Mouse (Mus musculus): Measurements from ENCODE around the gene Tmtc4. TPM values are rescaled to one million over a fixed set of nuclear protein-coding genes. Genes with fewer than 3 reads are reported as not detected.

Tmtc4 gene
- polyA plus RNA-seq, 1 experiment from 2014 or later: 50.6 TPM

GRCm38 (mm10) chr14:122992937-122993336 is 9.1 kb upstream of the Tmtc4 start:
- ATAC-seq (ENCODE audit: low FRiP score, low read depth): no peak
- no peak overlapping the region for H3K9ac ChIP-seq
- no peak overlapping the region for H3K27ac ChIP-seq (replicated peaks)
- no peaks in the 10 kb centered on the region for H3K4me1 ChIP-seq (replicated peaks)
- WGBS: 70% methylated on average over 6 of the region's 6 CpGs
- H3K4me2 ChIP-seq: no peak overlapping the region
- H3K4me3 ChIP-seq: no peak overlapping the region
- H3K27me3 ChIP-seq: no peaks in the 10 kb centered on the region
- H3K36me3 ChIP-seq: no peaks in the 10 kb centered on the region
- H3K9me3 ChIP-seq: no peaks in the 10 kb centered on the region

GRCm38 (mm10) chr14:122990521-122991052 is 6.8 kb upstream of the Tmtc4 start:
- no peak overlapping the region for H3K4me3 ChIP-seq
- WGBS: 78% methylated on average over 4 of the region's 4 CpGs
- H3K9ac ChIP-seq: no peak overlapping the region
- no peak overlapping the region for H3K27ac ChIP-seq (replicated peaks)
- no peaks in the 10 kb centered on the region for H3K4me1 ChIP-seq (replicated peaks)
- no peak for ATAC-seq (ENCODE audit: low FRiP score, low read depth)
- H3K9me3 ChIP-seq: no peaks in the 10 kb centered on the region
- H3K27me3 ChIP-seq: no peaks in the 10 kb centered on the region
- no peaks in the 10 kb centered on the region for H3K36me3 ChIP-seq
- no peak overlapping the region for H3K4me2 ChIP-seq

- Histone ChIP-seq H3K4me2 (no peak overlapping the region), H3K27ac (replicated peaks) (no peak overlapping the region), H3K4me3 (no peak overlapping the region), H3K4me1 (replicated peaks) (peaks cover 19% of the 10 kb centered on the region), H3K36me3 (no peaks in the 10 kb centered on the region), H3K27me3 (no peaks in the 10 kb centered on the region), H3K9me3 (no peaks in the 10 kb centered on the region), H3K9ac (no peak overlapping the region)
- 84% methylated on average over 2 of the region's 2 CpGs for WGBS
- no peak for ATAC-seq (ENCODE audit: low FRiP score, low read depth)
These were observed 2.6 kb upstream of the Tmtc4 start for GRCm38 (mm10) chr14:122986404-122986803.

- ATAC-seq (ENCODE audit: low FRiP score, low read depth): peak; percentile 89
- under 1% methylated on average over 48 of the region's 63 CpGs for WGBS
- H3K4me1 ChIP-seq (replicated peaks): peaks cover 37% of the 10 kb centered on the region
- H3K9me3 ChIP-seq: no peaks in the 10 kb centered on the region
- H3K27me3 ChIP-seq: no peaks in the 10 kb centered on the region
- H3K4me2 ChIP-seq: peak overlapping the region; percentile 83
- peak overlapping the region; percentile 74 for H3K4me3 ChIP-seq
- H3K27ac ChIP-seq (replicated peaks): peak overlapping the region; percentile 94
- H3K9ac ChIP-seq: peak overlapping the region; percentile 85
- no peaks in the 10 kb centered on the region for H3K36me3 ChIP-seq
These were observed 1.1 kb downstream of the Tmtc4 start for GRCm38 (mm10) chr14:122982571-122983225.

GRCm38 (mm10) chr14:122981831-122982485 is 1.9 kb downstream of the Tmtc4 start:
- Histone ChIP-seq H3K27me3 (no peaks in the 10 kb centered on the region), H3K9ac (peak overlapping the region; percentile 85), H3K36me3 (no peaks in the 10 kb centered on the region), H3K9me3 (no peaks in the 10 kb centered on the region), H3K4me1 (replicated peaks) (peaks cover 37% of the 10 kb centered on the region), H3K4me2 (peak overlapping the region; percentile 83), H3K4me3 (peak overlapping the region; percentile 74), H3K27ac (replicated peaks) (peak overlapping the region; percentile 94)
- no peak for ATAC-seq (ENCODE audit: low FRiP score, low read depth)
- 20% methylated on average over 8 of the region's 8 CpGs for WGBS

- H3K4me1 ChIP-seq (replicated peaks): peaks cover 36% of the 10 kb centered on the region
- H3K27ac ChIP-seq (replicated peaks): no peak overlapping the region
- H3K9ac ChIP-seq: no peak overlapping the region
- ATAC-seq (ENCODE audit: low FRiP score, low read depth): no peak
- H3K4me2 ChIP-seq: no peak overlapping the region
- H3K27me3 ChIP-seq: no peaks in the 10 kb centered on the region
- H3K4me3 ChIP-seq: no peak overlapping the region
- no peaks in the 10 kb centered on the region for H3K36me3 ChIP-seq
- 76% methylated on average over 3 of the region's 3 CpGs for WGBS
- H3K9me3 ChIP-seq: no peaks in the 10 kb centered on the region
These were observed 5.0 kb downstream of the Tmtc4 start for GRCm38 (mm10) chr14:122978871-122979270.

GRCm38 (mm10) chr14:122977797-122978140 is 6.1 kb downstream of the Tmtc4 start:
- WGBS: 71% methylated on average over 1 of the region's 1 CpGs
- no peak overlapping the region for H3K4me2 ChIP-seq
- no peak overlapping the region for H3K9ac ChIP-seq
- peaks cover 1% of the 10 kb centered on the region; the same call in 1 of the 2 replicates for H3K36me3 ChIP-seq
- H3K4me3 ChIP-seq: no peak overlapping the region
- H3K27me3 ChIP-seq: no peaks in the 10 kb centered on the region
- no peak for ATAC-seq (ENCODE audit: low FRiP score, low read depth)
- H3K27ac ChIP-seq (replicated peaks): no peak overlapping the region
- no peaks in the 10 kb centered on the region for H3K9me3 ChIP-seq
- peaks cover 33% of the 10 kb centered on the region for H3K4me1 ChIP-seq (replicated peaks)

- no peak overlapping the region for H3K4me2 ChIP-seq
- H3K9ac ChIP-seq: no peak overlapping the region
- ATAC-seq (ENCODE audit: low FRiP score, low read depth): 0 out of 2 replicates have a peak, but pooled peaks have one; percentile 31
- H3K4me1 ChIP-seq (replicated peaks): peaks cover 29% of the 10 kb centered on the region
- no peak overlapping the region for H3K4me3 ChIP-seq
- H3K27ac ChIP-seq (replicated peaks): no peak overlapping the region
- no peaks in the 10 kb centered on the region for H3K27me3 ChIP-seq
- H3K9me3 ChIP-seq: no peaks in the 10 kb centered on the region
- whole genome bisulfite sequencing: 74% methylated on average over 9 of the region's 9 CpGs
- peaks cover 6% of the 10 kb centered on the region for H3K36me3 ChIP-seq
These were observed 6.6 kb downstream of the Tmtc4 start for GRCm38 (mm10) chr14:122977056-122977796.

GRCm38 (mm10) chr14:122974854-122975570 is 8.8 kb downstream of the Tmtc4 start:
- H3K9me3 ChIP-seq: no peaks in the 10 kb centered on the region
- no peak for ATAC-seq (ENCODE audit: low FRiP score, low read depth)
- peaks cover 12% of the 10 kb centered on the region for H3K36me3 ChIP-seq
- H3K4me2 ChIP-seq: no peak overlapping the region
- WGBS: 45% methylated on average over 3 of the region's 3 CpGs
- H3K4me3 ChIP-seq: no peak overlapping the region
- no peaks in the 10 kb centered on the region for H3K27me3 ChIP-seq
- peaks cover 11% of the 10 kb centered on the region for H3K4me1 ChIP-seq (replicated peaks)
- H3K27ac ChIP-seq (replicated peaks): no peak overlapping the region
- H3K9ac ChIP-seq: no peak overlapping the region

- H3K36me3 ChIP-seq: peaks cover 18% of the 10 kb centered on the region
- H3K27ac ChIP-seq (replicated peaks): no peak overlapping the region
- no peak overlapping the region for H3K9ac ChIP-seq
- 0 out of 2 replicates have a peak, but pooled peaks cover 3% of the 10 kb centered on the region for H3K4me1 ChIP-seq (replicated peaks)
- H3K4me2 ChIP-seq: no peak overlapping the region
- WGBS: 94% methylated on average over 2 of the region's 2 CpGs
- H3K9me3 ChIP-seq: no peaks in the 10 kb centered on the region
- no peaks in the 10 kb centered on the region for H3K27me3 ChIP-seq
- no peak overlapping the region for H3K4me3 ChIP-seq
- no peak for ATAC-seq (ENCODE audit: low FRiP score, low read depth)
These were observed 10.7 kb downstream of the Tmtc4 start for GRCm38 (mm10) chr14:122973091-122973490.

GRCm38 (mm10) chr14:122968049-122968448 is 15.8 kb downstream of the Tmtc4 start:
- ATAC-seq (ENCODE audit: low FRiP score, low read depth): no peak
- H3K27me3 ChIP-seq: no peaks in the 10 kb centered on the region
- 80% methylated on average over 2 of the region's 2 CpGs for WGBS
- no peak overlapping the region for H3K4me3 ChIP-seq
- no peak overlapping the region for H3K27ac ChIP-seq (replicated peaks)
- H3K9ac ChIP-seq: no peak overlapping the region
- H3K36me3 ChIP-seq: peaks cover 39% of the 10 kb centered on the region
- H3K9me3 ChIP-seq: no peaks in the 10 kb centered on the region
- H3K4me1 ChIP-seq (replicated peaks): no peaks in the 10 kb centered on the region
- H3K4me2 ChIP-seq: no peak overlapping the region

Data from hindbrain, embryonic 15.5 days (tissue).